Mouse (Mus musculus) thymus, adult 2 months (tissue): ENCODE measurements around the gene Dnah14.

ENCODE experiments used
- CTCF ChIP-seq: fragments of 200-500 bp; IDR thresholded peaks from 2 replicates; pipeline ENCODE4 v1.5.1; 2012; ENCODE audit warnings: mild to moderate bottlenecking, control low read depth, low read length, moderate library complexity, borderline replicate concordance; ENCODE audit not compliant: control insufficient read depth, poor library complexity, insufficient read depth; ENCODE audit errors: extremely low read depth
- POLR2A ChIP-seq: fragments of 200-500 bp; IDR thresholded peaks from 2 replicates; pipeline ENCODE4 v1.6.1; 2012; ENCODE audit warnings: mild to moderate bottlenecking, low read length, control low read depth, moderate library complexity; ENCODE audit not compliant: control insufficient read depth, poor library complexity, insufficient read depth; ENCODE audit errors: extremely low read depth

GRCm38 (mm10) chr1:181845767-181846166, 269.4 kb downstream of the Dnah14 start:
- TF ChIP-seq CTCF (no peak), POLR2A (no peak)
